In the genomic region with DNA sequence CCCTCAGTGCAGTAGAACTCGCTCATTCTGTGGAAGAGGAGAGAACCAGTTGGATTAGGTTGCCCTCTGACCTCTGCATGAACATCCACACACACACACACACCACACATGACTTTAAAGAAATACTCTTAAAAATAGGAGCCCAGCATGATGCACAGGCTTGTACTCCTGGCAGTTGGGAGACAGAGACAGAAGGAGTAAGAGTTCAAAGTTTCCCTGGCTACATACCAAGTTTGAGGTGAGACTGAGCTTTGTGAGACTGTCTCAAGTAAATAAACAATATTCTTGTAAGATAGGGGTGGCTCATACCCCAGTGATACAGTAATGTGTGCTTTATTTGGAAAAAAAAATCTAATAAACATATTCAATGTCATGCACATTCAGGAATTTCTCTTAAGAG, we compare ENCODE assay signal across 10 mouse cellular contexts. TPM values are rescaled to one million over a fixed set of nuclear protein-coding genes. Genes with fewer than 3 reads are reported as not detected.
A peak's percentile ranks its signal among the peaks of the same experiment; 100 is the strongest.
DNase-seq lines count a peak whose midpoint lies in the region; ATAC-seq and TF ChIP-seq lines count a peak whose summit lies in the region.
"Had no signal": no experiment of that assay in that cellular context is flagged by ENCODE, and none has a peak within 500 bp of the region (broad histone marks: within the 10 kb centered on the region; RNA-seq: fewer than 3 reads in every experiment).

No protein-coding gene starts in this region.

- H3K27ac ChIP-seq in kidney, adult 2 months (ENCODE audit: insufficient read depth, low read depth, low read length), result no peak overlapping the region
- H3K27ac ChIP-seq in embryonic facial prominence, embryonic 10.5 days (replicated peaks), result no peak overlapping the region
- H3K27ac ChIP-seq in hindbrain, embryonic 12.5 days, result no peak overlapping the region
- H3K27ac ChIP-seq in midbrain, embryonic 11.5 days (ENCODE audit: low read depth, low read length), result no peak overlapping the region

- no peak overlapping the region for H3K9ac ChIP-seq in hindbrain, embryonic 12.5 days
- no peak overlapping the region for H3K9ac ChIP-seq in midbrain, embryonic 11.5 days (ENCODE audit: low read length)

- no peaks in the 10 kb centered on the region for H3K9me3 ChIP-seq in embryonic facial prominence, embryonic 10.5 days
- no peaks in the 10 kb centered on the region for H3K9me3 ChIP-seq in hindbrain, embryonic 12.5 days (replicated peaks)
- H3K9me3 ChIP-seq in midbrain, embryonic 11.5 days (ENCODE audit: control insufficient read depth, low read length), result no peaks in the 10 kb centered on the region

- no peaks in the 10 kb centered on the region for H3K36me3 ChIP-seq in kidney, adult 2 months (ENCODE audit: control insufficient read depth, insufficient read depth, low read length)
- H3K36me3 ChIP-seq in embryonic facial prominence, embryonic 10.5 days (replicated peaks), result peaks cover 18% of the 10 kb centered on the region
- H3K36me3 ChIP-seq in hindbrain, embryonic 12.5 days, result peaks cover 5% of the 10 kb centered on the region
- no peaks in the 10 kb centered on the region for H3K36me3 ChIP-seq in midbrain, embryonic 11.5 days (ENCODE audit: control insufficient read depth, insufficient read depth, low read length)

- no peak for TF ChIP-seq POLR2A in kidney, adult 2 months (IDR thresholded peaks at IDR 0.05; ENCODE audit: low read depth, low read length)

- 36% methylated on average over 1 of the region's 1 CpGs for WGBS in kidney, adult 2 months
- 89% methylated on average over 1 of the region's 1 CpGs for WGBS in embryonic facial prominence, embryonic 10.5 days
- WGBS in hindbrain, embryonic 12.5 days, result 84% methylated on average over 1 of the region's 1 CpGs
- WGBS in midbrain, embryonic 11.5 days, result 97% methylated on average over 1 of the region's 1 CpGs

- H3K27me3 ChIP-seq in kidney, adult 2 months (replicated peaks; ENCODE audit: control insufficient read depth, insufficient read depth, low read length), result no peaks in the 10 kb centered on the region
- H3K27me3 ChIP-seq in embryonic facial prominence, embryonic 10.5 days (replicated peaks; ENCODE audit: low read depth, poor library complexity, severe bottlenecking), result no peaks in the 10 kb centered on the region
- no peaks in the 10 kb centered on the region for H3K27me3 ChIP-seq in hindbrain, embryonic 12.5 days
- no peaks in the 10 kb centered on the region for H3K27me3 ChIP-seq in midbrain, embryonic 11.5 days (ENCODE audit: control insufficient read depth, insufficient read depth, low read length)

- H3K4me1 ChIP-seq in kidney, adult 2 months (ENCODE audit: control insufficient read depth, insufficient read depth, low read length), result no peaks in the 10 kb centered on the region; the same call in 1 of the 2 replicates
- peaks cover 17% of the 10 kb centered on the region for H3K4me1 ChIP-seq in embryonic facial prominence, embryonic 10.5 days
- H3K4me1 ChIP-seq in hindbrain, embryonic 12.5 days, result peaks cover 11% of the 10 kb centered on the region
- H3K4me1 ChIP-seq in midbrain, embryonic 11.5 days (ENCODE audit: control insufficient read depth, insufficient read depth, low read length), result peaks cover 9% of the 10 kb centered on the region

- 0 out of 2 replicates have a peak overlapping the region, but pooled peaks have one; percentile 22 for H3K4me3 ChIP-seq in kidney, adult 2 months (ENCODE audit: insufficient read depth, low read depth, low read length)
- H3K4me3 ChIP-seq in embryonic facial prominence, embryonic 10.5 days, result peak overlapping the region; percentile 93
- 0 out of 2 replicates have a peak overlapping the region, but pooled peaks have one; percentile 84 for H3K4me3 ChIP-seq in hindbrain, embryonic 12.5 days
- no peak overlapping the region; the same call in 1 of the 2 replicates for H3K4me3 ChIP-seq in midbrain, embryonic 11.5 days (ENCODE audit: low read depth, low read length)

- DNase-seq in kidney, adult 2 months, result peak; percentile 67
- no peak for DNase-seq in kidney, adult 8-10 months
- no peak for DNase-seq in embryonic facial prominence, embryonic 10.5 days (ENCODE audit: low spot score)
- DNase-seq in midbrain, embryonic 11.5 days (ENCODE audit: low spot score, missing footprints), result no peak
- DNase-seq in gastrocnemius, postnatal 25 days, result no peak
- no peak for DNase-seq in frontal cortex, adult 2 months (ENCODE audit: extremely low spot score in 1 of 2, low spot score in 1 of 2)
- no peak for DNase-seq in retina, postnatal 1 day
- DNase-seq: cerebellum, adult 18-20 months; thymus, postnatal 36 days had no signal

- ATAC-seq in hindbrain, embryonic 12.5 days (ENCODE audit: low FRiP score), result no peak
- no peak for ATAC-seq in midbrain, embryonic 11.5 days (ENCODE audit: low FRiP score)

- TF ChIP-seq CTCF in kidney, adult 2 months (conservative IDR thresholded peaks at IDR 0.05; ENCODE audit: insufficient read depth, insufficient read length, low read depth, low read length), result no peak

- peak overlapping the region; percentile 87 for H3K4me2 ChIP-seq in hindbrain, embryonic 12.5 days (replicated peaks)
- peak overlapping the region; percentile 71 for H3K4me2 ChIP-seq in midbrain, embryonic 11.5 days

RNA-seq across cellular contexts. Expression of a gene that starts 1.3 kb away (rescaled TPM):
- polyA plus RNA-seq in kidney, adult 2 months (2012; rRNA removed), result 116 and 197 TPM in 2 replicates
- polyA plus RNA-seq in embryonic facial prominence, embryonic 10.5 days (2016; fragmentation: Nextera tagmentation; extraction: Ambion mirVana), result 135 and 140 TPM in 2 replicates
- 153 and 161 TPM in 2 replicates for polyA plus RNA-seq in hindbrain, embryonic 12.5 days (2016; fragmentation: Nextera tagmentation; extraction: Ambion mirVana)
- 157 and 161 TPM in 2 replicates for polyA plus RNA-seq in midbrain, embryonic 11.5 days (2014; fragmentation: Nextera tagmentation; extraction: Ambion mirVana)
- total RNA-seq in gastrocnemius, postnatal 25 days (2021), result 100 to 1,000 TPM; 162 to 175 TPM
- 241 and 293 TPM in 2 replicates for polyA plus RNA-seq in frontal cortex, adult 2 months (2012; rRNA removed)

RNA-seq across cellular contexts. Expression of a gene that starts 1.4 kb away (rescaled TPM):
- 5.3 and 5.4 TPM in 2 replicates for polyA plus RNA-seq in kidney, adult 2 months (2012; rRNA removed)
- 5.7 and 6.3 TPM in 2 replicates for polyA plus RNA-seq in embryonic facial prominence, embryonic 10.5 days (2016; fragmentation: Nextera tagmentation; extraction: Ambion mirVana)
- 8.8 and 10.2 TPM in 2 replicates for polyA plus RNA-seq in hindbrain, embryonic 12.5 days (2016; fragmentation: Nextera tagmentation; extraction: Ambion mirVana)
- 7.2 and 8.5 TPM in 2 replicates for polyA plus RNA-seq in midbrain, embryonic 11.5 days (2014; fragmentation: Nextera tagmentation; extraction: Ambion mirVana)
- total RNA-seq in gastrocnemius, postnatal 25 days (2021), result 10 to 100 TPM; 11.2 to 11.3 TPM
- 21.3 and 24.3 TPM in 2 replicates for polyA plus RNA-seq in frontal cortex, adult 2 months (2012; rRNA removed)
